31 mouse cellular contexts compared by ENCODE assay signal in the genomic region with DNA sequence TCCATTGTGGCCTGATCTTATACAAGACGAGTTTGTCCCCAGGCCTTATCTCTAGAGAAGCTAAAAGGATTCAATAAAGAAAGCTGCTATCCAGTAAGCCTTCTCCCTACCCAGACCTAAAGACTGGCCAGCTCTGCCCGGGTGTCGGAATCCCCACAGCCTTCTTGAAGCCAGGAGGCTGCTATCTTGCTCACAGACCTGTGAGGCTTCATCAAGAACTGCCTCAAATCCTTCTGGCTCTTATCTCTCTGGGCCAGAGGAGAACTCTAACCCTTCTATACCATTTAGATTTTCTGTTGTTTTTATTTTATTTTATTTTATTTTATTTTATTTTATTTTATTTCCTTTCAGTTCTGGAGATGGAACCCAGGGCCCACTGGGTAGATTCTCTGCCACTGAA. TPM values are rescaled to one million over a fixed set of nuclear protein-coding genes. Genes with fewer than 3 reads are reported as not detected.
DNase-seq lines count a peak whose midpoint lies in the region; ATAC-seq and TF ChIP-seq lines count a peak whose summit lies in the region.
"Had no signal": no experiment of that assay in that cellular context is flagged by ENCODE, and none has a peak within 500 bp of the region (broad histone marks: within the 10 kb centered on the region; RNA-seq: fewer than 3 reads in every experiment).

No protein-coding gene starts in this region.

- 0 out of 2 replicates have a peak overlapping the region, but pooled peaks have one; percentile 74 for H3K27ac ChIP-seq in heart, embryonic 13.5 days (replicated peaks)
- H3K27ac ChIP-seq in liver, embryonic 12.5 days, result no peak overlapping the region; the same call in 1 of the 2 replicates
- H3K27ac ChIP-seq in liver, postnatal 0 days (ENCODE audit: low read depth), result peak overlapping the region; percentile 86; the same call in 1 of the 2 replicates
- no peak overlapping the region for H3K27ac ChIP-seq in forebrain, embryonic 14.5 days (ENCODE audit: low read depth, low read length)
- H3K27ac ChIP-seq: embryonic facial prominence, embryonic 13.5 days; hindbrain, embryonic 10.5 days; hindbrain, embryonic 15.5 days; kidney, embryonic 15.5 days; layer of hippocampus, adult 2 months; left cerebral cortex, adult 2 months; limb, embryonic 12.5 days; midbrain, embryonic 13.5 days had no signal

- peak; percentile 83 for TF ChIP-seq EP300 in liver, postnatal 0 days (IDR thresholded peaks at IDR 0.05; ENCODE audit: low read depth)

- peaks cover 63% of the 10 kb centered on the region for H3K4me1 ChIP-seq in heart, embryonic 13.5 days
- H3K4me1 ChIP-seq in liver, embryonic 12.5 days, result peaks cover 71% of the 10 kb centered on the region
- H3K4me1 ChIP-seq in liver, postnatal 0 days (ENCODE audit: insufficient read depth), result peaks cover 38% of the 10 kb centered on the region
- H3K4me1 ChIP-seq in forebrain, embryonic 14.5 days (ENCODE audit: control insufficient read depth, insufficient read depth, low read length), result no peaks in the 10 kb centered on the region

- no peak overlapping the region for H3K4me2 ChIP-seq in heart, embryonic 13.5 days
- no peak overlapping the region; the same call in 1 of the 2 replicates for H3K4me2 ChIP-seq in liver, embryonic 12.5 days
- H3K4me2 ChIP-seq in liver, postnatal 0 days (ENCODE audit: low read depth, low read length), result no peak overlapping the region
- no peak overlapping the region for H3K4me2 ChIP-seq in forebrain, embryonic 14.5 days (ENCODE audit: low read length)
- H3K4me2 ChIP-seq: embryonic facial prominence, embryonic 13.5 days; hindbrain, embryonic 15.5 days; kidney, embryonic 15.5 days; limb, embryonic 12.5 days; midbrain, embryonic 13.5 days had no signal

- no peak for DNase-seq in heart, adult 18-20 months
- DNase-seq in liver, postnatal 0 days, result no peak
- no peak for DNase-seq in forebrain, embryonic 14.5 days (ENCODE audit: low spot score)
- no peak for DNase-seq in thymus, postnatal 14 days
- DNase-seq in right cerebral cortex, postnatal 36 days (ENCODE audit: low spot score in 2 of 2), result no peak
- DNase-seq in cerebellum, adult 11-12 months, result no peak
- DNase-seq: adrenal gland, postnatal 10 days; cerebellum, adult 11 months; cerebellum, adult 9-11 months; heart, postnatal 14 days; kidney, adult 18-20 months; kidney, postnatal 25 days; lung, adult 18-20 months; right cerebral cortex, adult 18-20 months; right cerebral cortex, postnatal 4 days; thymus, adult 2 months; thymus, postnatal 4 days had no signal

- no peak for ATAC-seq in heart, embryonic 13.5 days (ENCODE audit: extremely low read depth, insufficient number of reproducible peaks, low FRiP score, low TSS enrichment)
- peak; percentile 78 for ATAC-seq in liver, embryonic 12.5 days
- ATAC-seq in liver, postnatal 0 days, result peak; percentile 68
- no peak for ATAC-seq in forebrain, embryonic 14.5 days
- ATAC-seq: forebrain, embryonic 16.5 days; lung, postnatal 0 days; midbrain, embryonic 13.5 days; Patski had no signal

- H3K9me3 ChIP-seq in heart, embryonic 13.5 days, result no peaks in the 10 kb centered on the region
- H3K9me3 ChIP-seq in liver, embryonic 12.5 days (replicated peaks), result no peaks in the 10 kb centered on the region
- no peaks in the 10 kb centered on the region for H3K9me3 ChIP-seq in liver, postnatal 0 days (ENCODE audit: low read length)
- H3K9me3 ChIP-seq in forebrain, embryonic 14.5 days (replicated peaks; ENCODE audit: control insufficient read depth, low read length), result no peaks in the 10 kb centered on the region
- H3K9me3 ChIP-seq: embryonic facial prominence, embryonic 13.5 days; forebrain, embryonic 10.5 days; hindbrain, embryonic 10.5 days; hindbrain, embryonic 15.5 days; kidney, embryonic 15.5 days; limb, embryonic 12.5 days; midbrain, embryonic 13.5 days had no signal

- no peaks in the 10 kb centered on the region for H3K36me3 ChIP-seq in heart, embryonic 13.5 days
- no peaks in the 10 kb centered on the region for H3K36me3 ChIP-seq in liver, embryonic 12.5 days
- H3K36me3 ChIP-seq in liver, postnatal 0 days (replicated peaks; ENCODE audit: insufficient read depth, low read length), result no peaks in the 10 kb centered on the region
- no peaks in the 10 kb centered on the region for H3K36me3 ChIP-seq in forebrain, embryonic 14.5 days (ENCODE audit: control insufficient read depth, insufficient read depth, low read length)
- H3K36me3 ChIP-seq: embryonic facial prominence, embryonic 13.5 days; forebrain, embryonic 10.5 days; hindbrain, embryonic 10.5 days; hindbrain, embryonic 15.5 days; kidney, embryonic 15.5 days; limb, embryonic 12.5 days; midbrain, embryonic 13.5 days had no signal

- no peak for TF ChIP-seq CTCF in liver, postnatal 0 days (IDR thresholded peaks at IDR 0.05; ENCODE audit: low read depth)

- no peak overlapping the region for H3K9ac ChIP-seq in heart, embryonic 13.5 days
- H3K9ac ChIP-seq in liver, embryonic 12.5 days, result no peak overlapping the region
- H3K9ac ChIP-seq in liver, postnatal 0 days (replicated peaks), result no peak overlapping the region
- no peak overlapping the region for H3K9ac ChIP-seq in forebrain, embryonic 14.5 days (ENCODE audit: low read length)
- H3K9ac ChIP-seq: embryonic facial prominence, embryonic 13.5 days; hindbrain, embryonic 15.5 days; kidney, embryonic 15.5 days; limb, embryonic 12.5 days; midbrain, embryonic 13.5 days had no signal

- peaks cover 6% of the 10 kb centered on the region; the same call in 1 of the 2 replicates for H3K27me3 ChIP-seq in heart, embryonic 13.5 days (replicated peaks)
- peaks cover 13% of the 10 kb centered on the region for H3K27me3 ChIP-seq in liver, embryonic 12.5 days (replicated peaks)
- H3K27me3 ChIP-seq in liver, postnatal 0 days (ENCODE audit: insufficient read depth, low read length), result no peaks in the 10 kb centered on the region
- H3K27me3 ChIP-seq in forebrain, embryonic 14.5 days (replicated peaks; ENCODE audit: control insufficient read depth, insufficient read depth, low read length), result no peaks in the 10 kb centered on the region
- H3K27me3 ChIP-seq: embryonic facial prominence, embryonic 13.5 days; hindbrain, embryonic 15.5 days; midbrain, embryonic 13.5 days; Patski had no signal

- no peak overlapping the region for H3K4me3 ChIP-seq in heart, embryonic 13.5 days
- no peak overlapping the region for H3K4me3 ChIP-seq in liver, embryonic 12.5 days
- no peak overlapping the region for H3K4me3 ChIP-seq in liver, postnatal 0 days (ENCODE audit: low read depth, low read length)
- no peak overlapping the region for H3K4me3 ChIP-seq in forebrain, embryonic 14.5 days (ENCODE audit: low read depth, low read length)
- H3K4me3 ChIP-seq: embryonic facial prominence, embryonic 13.5 days; forebrain, embryonic 10.5 days; hindbrain, embryonic 10.5 days; hindbrain, embryonic 15.5 days; kidney, embryonic 15.5 days; layer of hippocampus, adult 2 months; left cerebral cortex, adult 2 months; limb, embryonic 12.5 days; midbrain, embryonic 13.5 days had no signal

- 43% methylated on average over 3 of the region's 3 CpGs for WGBS in heart, embryonic 13.5 days
- 22% methylated on average over 3 of the region's 3 CpGs for WGBS in liver, embryonic 12.5 days (ENCODE audit: insufficient replicate concordance)
- 63% methylated on average over 3 of the region's 3 CpGs for WGBS in liver, postnatal 0 days (ENCODE audit: insufficient replicate concordance)
- WGBS in forebrain, embryonic 14.5 days, result 78% methylated on average over 3 of the region's 3 CpGs

RNA-seq across cellular contexts. Expression of gene Ifngr2, which starts 9.8 kb away (rescaled TPM):
- 103 and 108 TPM in 2 replicates for polyA plus RNA-seq in heart, embryonic 13.5 days (2015; fragmentation: Nextera tagmentation; extraction: Ambion mirVana)
- 100 to 1,000 TPM; 121 to 129 TPM for total RNA-seq in heart, adult 18-20 months (2021)
- polyA plus RNA-seq in liver, embryonic 12.5 days (2016; fragmentation: Nextera tagmentation; extraction: Ambion mirVana), result 17.1 and 17.9 TPM in 2 replicates
- polyA plus RNA-seq in liver, postnatal 0 days (2015; fragmentation: Nextera tagmentation; extraction: Ambion mirVana), result 18.2 and 20.8 TPM in 2 replicates
- 77.3 and 100 TPM in 2 replicates for polyA plus RNA-seq in forebrain, embryonic 14.5 days (2014; fragmentation: Nextera tagmentation; extraction: Ambion mirVana)

RNA-seq across cellular contexts. Expression of gene Ifnar1, which starts 52.0 kb away (rescaled TPM):
- 33.1 and 37.9 TPM in 2 replicates for polyA plus RNA-seq in heart, embryonic 13.5 days (2015; fragmentation: Nextera tagmentation; extraction: Ambion mirVana)
- 10 to 100 TPM; 19.0 to 23.1 TPM for total RNA-seq in heart, adult 18-20 months (2021)
- 24.5 and 27.8 TPM in 2 replicates for polyA plus RNA-seq in liver, embryonic 12.5 days (2016; fragmentation: Nextera tagmentation; extraction: Ambion mirVana)
- polyA plus RNA-seq in liver, postnatal 0 days (2015; fragmentation: Nextera tagmentation; extraction: Ambion mirVana), result 16.3 and 16.6 TPM in 2 replicates
- polyA plus RNA-seq in forebrain, embryonic 14.5 days (2014; fragmentation: Nextera tagmentation; extraction: Ambion mirVana), result 40.4 and 45.6 TPM in 2 replicates

Comparison
In these comparisons a context has a peak if more than half of its experiments do, and no peak if none do; other contexts are left out.
1. H3K27ac ChIP-seq: peak in heart, embryonic 13.5 days (single experiment) and liver, postnatal 0 days (single experiment); none in liver, embryonic 12.5 days (single experiment) and forebrain, embryonic 14.5 days (single experiment).
2. ATAC-seq: peak in liver, embryonic 12.5 days (single experiment) and liver, postnatal 0 days (single experiment); none in heart, embryonic 13.5 days (single experiment) and forebrain, embryonic 14.5 days (single experiment).